Mouse (Mus musculus): Measurements from ENCODE around the gene Ptms. TPM values are rescaled to one million over a fixed set of nuclear protein-coding genes. Genes with fewer than 3 reads are reported as not detected.

Gene Ptms
- polyA plus RNA-seq, 1 experiment from 2014 or later: 701 TPM

DNA sequence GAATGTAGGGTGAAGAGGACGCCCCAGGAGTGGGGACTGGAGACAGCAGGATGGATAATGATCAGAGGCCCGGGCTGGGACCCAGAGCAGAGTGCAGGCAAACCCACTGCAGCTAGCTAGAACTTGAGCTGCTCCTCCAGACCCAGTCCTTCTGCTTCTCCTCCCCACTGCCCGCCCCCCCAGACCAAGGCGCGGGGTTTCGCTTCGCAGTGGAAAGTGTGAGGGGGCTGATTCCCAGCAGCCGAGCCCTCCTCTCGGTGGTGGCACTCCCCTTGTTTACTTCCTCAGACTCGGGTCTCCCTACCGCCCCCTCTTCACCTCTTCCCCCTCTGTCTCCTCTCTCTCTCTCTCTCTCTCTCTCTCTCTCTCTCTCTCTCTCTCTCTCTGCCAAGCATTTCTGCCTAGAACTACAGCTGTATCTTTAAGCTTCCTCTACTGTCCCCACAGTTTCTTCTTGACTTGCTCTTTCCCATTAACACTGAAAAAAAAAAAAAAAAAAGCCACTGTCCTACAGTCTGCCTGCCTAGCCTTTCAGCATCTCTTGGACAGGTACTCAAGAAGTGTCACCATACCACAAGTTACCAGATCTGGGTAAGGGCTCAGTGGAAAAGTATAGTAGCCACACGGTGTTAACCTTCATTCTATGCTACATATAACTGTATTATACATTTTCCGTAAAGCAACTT lies 8.2 kb downstream of the Ptms start, which contains the start of gene Lag3:
Lag3 (minus strand) TSS at position 173 of the 686 bp plus-strand sequence.
- 27% methylated on average over 8 of the region's 13 CpGs for WGBS
- H3K9me3 ChIP-seq (ENCODE audit: control insufficient read depth, low read length): no peaks in the 10 kb centered on the region
- no peaks in the 10 kb centered on the region for H3K27me3 ChIP-seq (replicated peaks; ENCODE audit: control insufficient read depth, insufficient read depth, low read length)
- H3K9ac ChIP-seq (replicated peaks; ENCODE audit: low read depth, low read length): 0 out of 2 replicates have a peak within 1 kb of the TSS, but pooled peaks have one; percentile 23
- no peak for ATAC-seq
- H3K27ac ChIP-seq (ENCODE audit: low read length): no peak within 1 kb of the TSS
- no peak within 1 kb of the TSS for H3K4me2 ChIP-seq (ENCODE audit: low read length)
- peaks cover 14% of the 10 kb centered on the region for H3K36me3 ChIP-seq (ENCODE audit: control insufficient read depth, insufficient read depth)
- H3K4me3 ChIP-seq (replicated peaks; ENCODE audit: low read length): no peak within 1 kb of the TSS
- peaks cover 36% of the 10 kb centered on the region for H3K4me1 ChIP-seq (replicated peaks; ENCODE audit: control insufficient read depth, insufficient read depth, low read length)

DNA sequence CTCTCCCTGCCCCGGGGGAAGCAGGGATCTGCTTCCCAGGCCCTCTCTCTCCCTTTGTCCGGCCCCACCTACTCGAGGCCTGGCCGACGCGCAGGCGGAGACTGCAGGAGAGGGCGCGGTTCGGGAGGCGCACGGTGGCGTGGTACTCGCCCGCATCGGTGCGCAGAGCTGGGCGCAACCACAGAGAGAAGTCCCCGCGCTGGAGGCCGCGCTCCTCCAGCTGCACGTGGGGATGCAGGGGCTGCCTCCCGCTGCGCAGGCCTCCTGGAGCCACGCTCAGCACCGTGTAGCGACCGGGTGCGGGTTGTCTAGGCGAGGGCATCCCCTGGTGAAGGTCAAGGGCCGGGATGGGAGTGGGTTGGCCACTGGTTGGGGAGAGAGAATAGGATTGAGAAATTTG lies 9.9 kb downstream of the Ptms start:
- Histone ChIP-seq H3K4me3 (replicated peaks; ENCODE audit: low read length) (no peak overlapping the region), H3K9ac (replicated peaks; ENCODE audit: low read depth, low read length) (peak overlapping the region; percentile 27; the same call in 1 of the 2 replicates), H3K4me2 (ENCODE audit: low read length) (peak overlapping the region; percentile 22), H3K36me3 (ENCODE audit: control insufficient read depth, insufficient read depth) (peaks cover 14% of the 10 kb centered on the region), H3K27ac (ENCODE audit: low read length) (no peak overlapping the region), H3K27me3 (replicated peaks; ENCODE audit: control insufficient read depth, insufficient read depth, low read length) (no peaks in the 10 kb centered on the region), H3K9me3 (ENCODE audit: control insufficient read depth, low read length) (no peaks in the 10 kb centered on the region), H3K4me1 (replicated peaks; ENCODE audit: control insufficient read depth, insufficient read depth, low read length) (peaks cover 30% of the 10 kb centered on the region)
- ATAC-seq: 0 out of 2 replicates have a peak, but pooled peaks have one; percentile 13
- 5% methylated on average over 32 of the region's 32 CpGs for WGBS

DNA sequence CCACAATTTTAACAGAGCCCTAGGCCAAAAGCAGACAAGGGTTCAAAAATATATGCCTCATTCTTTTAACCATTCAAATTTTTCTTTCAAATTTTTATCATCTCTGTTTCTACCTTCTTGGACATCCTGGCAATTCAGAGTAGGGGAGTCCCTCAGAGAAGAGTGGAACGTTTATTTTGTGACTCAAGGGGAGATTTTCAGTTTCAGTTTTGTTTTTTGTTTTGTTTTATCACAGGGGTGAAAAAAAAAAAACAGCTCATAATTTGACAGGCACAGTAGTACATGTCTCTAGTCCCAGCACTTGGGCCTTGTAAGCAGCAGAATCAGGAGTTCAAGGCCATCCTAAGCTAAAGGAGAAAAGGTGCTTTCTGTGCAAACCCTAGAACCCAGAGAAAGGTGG lies 12.1 kb downstream of the Ptms start:
- no peak overlapping the region for H3K27ac ChIP-seq (ENCODE audit: low read length)
- no peak for ATAC-seq
- H3K9me3 ChIP-seq (ENCODE audit: control insufficient read depth, low read length): no peaks in the 10 kb centered on the region
- H3K4me3 ChIP-seq (replicated peaks; ENCODE audit: low read length): no peak overlapping the region
- no peaks in the 10 kb centered on the region for H3K36me3 ChIP-seq (ENCODE audit: control insufficient read depth, insufficient read depth)
- H3K9ac ChIP-seq (replicated peaks; ENCODE audit: low read depth, low read length): no peak overlapping the region
- no peaks in the 10 kb centered on the region for H3K27me3 ChIP-seq (replicated peaks; ENCODE audit: control insufficient read depth, insufficient read depth, low read length)
- H3K4me2 ChIP-seq (ENCODE audit: low read length): no peak overlapping the region
- H3K4me1 ChIP-seq (replicated peaks; ENCODE audit: control insufficient read depth, insufficient read depth, low read length): peaks cover 28% of the 10 kb centered on the region
- 85% methylated on average over 1 of the region's 1 CpGs for WGBS

DNA sequence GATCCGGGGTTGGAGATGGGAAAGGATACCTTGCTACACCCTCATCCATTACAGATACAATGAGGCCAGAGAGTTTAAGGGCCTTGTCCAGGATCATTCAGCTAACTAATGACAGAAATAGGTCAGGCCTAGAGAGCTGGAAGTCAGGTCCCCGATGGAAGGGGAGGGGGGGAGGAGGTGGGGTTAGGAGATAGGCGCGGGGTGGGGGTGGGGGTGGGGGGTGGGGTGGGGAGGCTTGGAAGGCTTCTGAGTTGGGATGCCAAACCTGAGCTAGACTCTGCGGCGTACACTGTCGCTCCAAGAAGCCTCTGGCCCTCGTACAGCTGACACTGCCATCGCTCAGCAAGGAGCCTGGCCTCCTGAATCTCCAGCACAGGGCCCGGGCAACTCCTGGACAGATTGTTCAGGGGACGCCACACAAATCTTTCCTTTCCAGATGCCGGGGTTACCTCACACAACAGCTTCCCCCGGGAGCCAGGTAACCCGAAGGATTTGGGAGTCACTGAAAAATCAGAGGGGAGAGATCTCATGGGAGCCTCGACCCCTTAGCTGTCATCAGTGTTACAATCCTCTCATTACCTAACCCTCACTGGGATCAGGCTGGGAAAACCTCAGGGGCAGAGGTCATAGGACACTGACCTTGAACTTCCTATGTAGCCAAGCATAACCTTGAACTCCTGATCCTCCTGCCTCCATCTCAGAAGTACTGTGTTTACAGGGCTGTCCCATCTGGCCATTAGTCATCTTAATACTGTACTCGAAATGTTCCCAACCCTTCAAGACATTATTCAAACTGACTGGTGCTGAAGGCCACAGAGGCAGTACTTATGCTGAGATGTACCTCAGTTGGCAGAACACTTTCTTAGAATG lies 14.7 kb downstream of the Ptms start:
- 26% methylated on average over 16 of the region's 16 CpGs for WGBS
- peak overlapping the region; percentile 83 for H3K4me2 ChIP-seq (ENCODE audit: low read length)
- H3K36me3 ChIP-seq (ENCODE audit: control insufficient read depth, insufficient read depth): no peaks in the 10 kb centered on the region
- H3K9me3 ChIP-seq (ENCODE audit: control insufficient read depth, low read length): no peaks in the 10 kb centered on the region
- H3K9ac ChIP-seq (replicated peaks; ENCODE audit: low read depth, low read length): peak overlapping the region; percentile 69
- H3K27ac ChIP-seq (ENCODE audit: low read length): peak overlapping the region; percentile 100
- H3K4me1 ChIP-seq (replicated peaks; ENCODE audit: control insufficient read depth, insufficient read depth, low read length): peaks cover 25% of the 10 kb centered on the region
- peak overlapping the region; percentile 48 for H3K4me3 ChIP-seq (replicated peaks; ENCODE audit: low read length)
- no peak for ATAC-seq
- no peaks in the 10 kb centered on the region for H3K27me3 ChIP-seq (replicated peaks; ENCODE audit: control insufficient read depth, insufficient read depth, low read length)

DNA sequence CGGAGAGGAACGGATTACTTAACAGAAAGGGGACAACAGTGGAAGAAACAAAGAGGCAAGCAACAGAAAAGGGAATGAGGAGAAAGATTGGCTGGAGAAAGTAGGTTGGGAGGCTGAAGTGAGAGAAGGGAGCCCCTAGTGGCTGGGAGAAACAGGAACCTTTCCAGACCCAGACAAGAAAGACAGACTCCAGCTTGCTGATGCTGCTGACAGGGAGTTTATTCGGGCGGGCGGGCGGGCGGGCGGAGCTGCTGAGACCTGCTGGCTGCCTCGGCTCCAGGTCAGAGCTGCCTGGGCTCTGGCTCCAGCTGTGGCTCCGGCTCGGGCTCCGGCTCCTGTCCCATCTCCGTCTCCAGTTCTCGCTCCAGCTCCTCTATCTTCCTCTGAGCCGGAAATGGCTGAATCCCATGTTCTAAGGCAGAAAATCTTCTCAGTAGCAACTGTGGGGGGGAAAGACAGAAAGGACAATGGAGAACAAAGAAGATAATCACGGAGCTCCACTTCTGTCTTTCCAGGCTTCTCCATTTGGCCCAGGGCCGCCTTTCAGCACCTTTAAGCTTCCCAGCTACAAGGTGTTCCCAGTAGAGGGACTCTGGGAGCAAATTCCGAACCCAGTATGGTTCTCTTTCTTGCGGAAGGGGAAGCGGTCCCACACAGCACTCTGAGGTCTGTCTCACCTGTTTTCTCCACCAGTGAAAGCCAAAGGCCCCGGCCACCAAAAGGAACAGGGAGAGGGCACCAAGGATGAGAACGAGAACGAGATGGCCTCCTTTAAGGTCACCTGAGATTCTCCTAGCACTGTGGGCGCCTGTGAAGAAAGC lies 15.5 kb downstream of the Ptms start:
- ATAC-seq: peak; percentile 86
- Histone ChIP-seq H3K9me3 (ENCODE audit: control insufficient read depth, low read length) (no peaks in the 10 kb centered on the region), H3K36me3 (ENCODE audit: control insufficient read depth, insufficient read depth) (no peaks in the 10 kb centered on the region), H3K4me3 (replicated peaks; ENCODE audit: low read length) (peak overlapping the region; percentile 48), H3K4me1 (replicated peaks; ENCODE audit: control insufficient read depth, insufficient read depth, low read length) (peaks cover 19% of the 10 kb centered on the region), H3K4me2 (ENCODE audit: low read length) (peak overlapping the region; percentile 83), H3K27me3 (replicated peaks; ENCODE audit: control insufficient read depth, insufficient read depth, low read length) (no peaks in the 10 kb centered on the region), H3K9ac (replicated peaks; ENCODE audit: low read depth, low read length) (peak overlapping the region; percentile 69), H3K27ac (ENCODE audit: low read length) (peak overlapping the region; percentile 100)
- 4% methylated on average over 24 of the region's 24 CpGs for WGBS

DNA sequence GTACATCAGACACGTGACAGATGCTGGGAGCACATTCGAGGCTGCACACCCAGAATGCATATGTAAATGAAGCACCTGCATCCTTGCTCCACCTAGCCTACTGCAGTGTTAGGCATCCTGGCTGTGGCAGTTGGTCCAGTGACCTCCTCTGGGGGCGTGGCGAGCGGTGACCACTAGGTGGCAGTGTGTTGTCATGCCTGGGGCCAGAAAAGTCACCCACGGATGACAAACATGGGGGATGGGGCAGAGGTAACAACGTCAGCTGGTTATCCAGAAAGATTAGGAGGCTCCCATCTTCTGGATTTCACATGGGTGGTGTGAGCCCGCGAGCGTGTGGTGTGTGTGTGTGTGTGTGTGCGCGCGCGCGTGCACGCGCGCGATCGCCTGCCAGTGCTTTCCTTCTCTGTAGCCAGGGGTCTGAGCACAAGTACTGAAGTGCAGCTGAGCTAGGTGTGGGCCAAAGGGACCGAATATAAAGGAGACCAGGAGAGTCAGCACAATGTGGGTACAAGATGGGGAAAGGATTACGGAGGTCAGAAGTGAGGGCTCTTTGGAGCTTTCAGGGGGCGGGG lies 16.2 kb downstream of the Ptms start:
- 0% methylated on average over 23 of the region's 23 CpGs for WGBS
- Histone ChIP-seq H3K27ac (ENCODE audit: low read length) (peak overlapping the region; percentile 100), H3K9ac (replicated peaks; ENCODE audit: low read depth, low read length) (peak overlapping the region; percentile 69), H3K4me3 (replicated peaks; ENCODE audit: low read length) (peak overlapping the region; percentile 48), H3K4me2 (ENCODE audit: low read length) (peak overlapping the region; percentile 83), H3K9me3 (ENCODE audit: control insufficient read depth, low read length) (no peaks in the 10 kb centered on the region), H3K36me3 (ENCODE audit: control insufficient read depth, insufficient read depth) (no peaks in the 10 kb centered on the region), H3K27me3 (replicated peaks; ENCODE audit: control insufficient read depth, insufficient read depth, low read length) (no peaks in the 10 kb centered on the region), H3K4me1 (replicated peaks; ENCODE audit: control insufficient read depth, insufficient read depth, low read length) (peaks cover 19% of the 10 kb centered on the region)
- ATAC-seq: peak; percentile 75

DNA sequence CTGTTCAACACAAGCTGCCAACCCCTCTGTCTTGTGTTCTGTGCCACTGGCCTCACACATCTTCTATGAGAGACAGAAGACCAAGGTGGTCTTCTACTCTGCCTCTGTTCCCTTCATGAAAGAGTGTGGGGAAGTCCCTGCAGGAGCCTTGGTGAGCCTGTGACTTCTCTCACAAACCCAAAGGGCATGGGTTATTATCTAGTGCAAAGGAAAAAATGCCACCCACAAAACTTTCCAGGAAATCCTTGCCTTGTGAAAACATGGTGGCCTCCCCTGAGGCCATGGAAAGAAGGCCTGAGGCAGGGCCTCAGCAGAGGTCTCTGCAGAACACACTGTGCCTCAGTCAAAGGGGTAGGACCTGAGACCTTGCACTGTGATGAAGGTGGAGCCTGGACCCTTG lies 18.1 kb downstream of the Ptms start:
- no peak overlapping the region for H3K27ac ChIP-seq (ENCODE audit: low read length)
- H3K9ac ChIP-seq (replicated peaks; ENCODE audit: low read depth, low read length): no peak overlapping the region
- no peaks in the 10 kb centered on the region for H3K9me3 ChIP-seq (ENCODE audit: control insufficient read depth, low read length)
- no peaks in the 10 kb centered on the region for H3K36me3 ChIP-seq (ENCODE audit: control insufficient read depth, insufficient read depth)
- no peak for ATAC-seq
- no peak overlapping the region for H3K4me2 ChIP-seq (ENCODE audit: low read length)
- H3K27me3 ChIP-seq (replicated peaks; ENCODE audit: control insufficient read depth, insufficient read depth, low read length): no peaks in the 10 kb centered on the region
- peaks cover 19% of the 10 kb centered on the region for H3K4me1 ChIP-seq (replicated peaks; ENCODE audit: control insufficient read depth, insufficient read depth, low read length)
- H3K4me3 ChIP-seq (replicated peaks; ENCODE audit: low read length): no peak overlapping the region

DNA sequence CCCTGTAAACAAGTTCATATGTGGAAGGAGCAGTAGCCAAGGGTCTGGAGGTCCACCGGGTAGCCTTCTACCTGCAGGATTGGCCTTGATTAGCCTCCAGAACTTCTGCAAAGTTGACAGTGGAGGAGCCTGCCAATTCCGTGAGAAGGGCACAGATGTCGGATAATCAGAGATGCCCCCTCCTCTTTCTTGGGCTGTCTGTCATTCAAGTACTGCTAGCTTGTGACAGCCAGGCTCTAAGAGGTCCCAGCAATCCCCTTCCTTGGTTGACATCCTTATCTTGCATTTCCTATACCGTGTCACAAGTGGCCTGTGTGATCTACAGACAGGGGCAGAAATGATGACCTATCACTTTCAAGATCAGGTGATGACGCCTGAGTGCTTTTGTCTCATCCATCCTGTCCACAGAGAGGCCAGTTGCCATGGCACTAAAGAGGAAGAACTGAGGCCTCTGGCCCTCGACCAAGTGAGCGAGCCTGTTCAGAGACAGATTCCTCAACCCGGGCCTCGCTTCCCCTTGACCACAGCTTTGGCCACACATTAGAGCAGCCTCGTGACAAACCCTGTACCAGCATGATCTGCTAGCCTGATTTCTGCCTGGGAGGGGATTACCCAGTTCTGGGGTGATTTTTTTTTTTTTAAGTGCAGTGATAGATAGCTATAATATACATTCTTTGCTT lies 19.0 kb downstream of the Ptms start:
- Histone ChIP-seq H3K9ac (replicated peaks; ENCODE audit: low read depth, low read length) (no peak overlapping the region), H3K9me3 (ENCODE audit: control insufficient read depth, low read length) (no peaks in the 10 kb centered on the region), H3K4me1 (replicated peaks; ENCODE audit: control insufficient read depth, insufficient read depth, low read length) (peaks cover 19% of the 10 kb centered on the region), H3K27me3 (replicated peaks; ENCODE audit: control insufficient read depth, insufficient read depth, low read length) (no peaks in the 10 kb centered on the region), H3K27ac (ENCODE audit: low read length) (no peak overlapping the region), H3K36me3 (ENCODE audit: control insufficient read depth, insufficient read depth) (no peaks in the 10 kb centered on the region), H3K4me2 (ENCODE audit: low read length) (no peak overlapping the region), H3K4me3 (replicated peaks; ENCODE audit: low read length) (no peak overlapping the region)
- 67% methylated on average over 10 of the region's 10 CpGs for WGBS
- no peak for ATAC-seq
